Mouse (Mus musculus) liver, postnatal 0 days (tissue): ENCODE results near the gene Clcn3. TPM values are rescaled to one million over a fixed set of nuclear protein-coding genes. Genes with fewer than 3 reads are reported as not detected.

ENCODE experiments used
- ATAC-seq: fragments of 200-750 bp; cut with Nextera tagmentation; 2 replicates; pipeline ENCODE4 v1.8.0; 2017; ENCODE audit warnings: mild to moderate bottlenecking, moderate library complexity
- DNase-seq: peaks from one replicate; pipeline ENCODE4 v3.0.0-alpha.2; 2016
- H3K27ac ChIP-seq: fragments of 300-500 bp; sonication (generic); 2 replicates; pipeline ENCODE4 v1.5.1; 2014; ENCODE audit warnings: antibody characterized with exemption, moderate library complexity, mild to moderate bottlenecking, low read depth
- H3K27me3 ChIP-seq: fragments of 300-500 bp; sonication (generic); 2 replicates; pipeline ENCODE4 v1.6.1; 2014; ENCODE audit warnings: low read length, control low read depth, mixed read lengths; ENCODE audit not compliant: insufficient read depth
- H3K36me3 ChIP-seq: fragments of 300-500 bp; sonication (generic); replicated peaks from 2 replicates; pipeline ENCODE4 v1.6.1; 2014; ENCODE audit warnings: mild to moderate bottlenecking, control low read depth, low read length, moderate library complexity, mixed read lengths; ENCODE audit not compliant: insufficient read depth
- H3K4me1 ChIP-seq: fragments of 300-500 bp; sonication (generic); 2 replicates; pipeline ENCODE4 v1.6.1; 2014; ENCODE audit warnings: antibody characterized with exemption, mild to moderate bottlenecking, control low read depth; ENCODE audit not compliant: insufficient read depth
- H3K4me2 ChIP-seq: fragments of 300-500 bp; sonication (generic); 2 replicates; pipeline ENCODE4 v1.6.1; 2014; ENCODE audit warnings: low read depth, mild to moderate bottlenecking, low read length, moderate library complexity, mixed read lengths
- H3K4me3 ChIP-seq: fragments of 300-500 bp; sonication (generic); 2 replicates; pipeline ENCODE4 v1.5.1; 2014; ENCODE audit warnings: low read depth, low read length
- H3K9ac ChIP-seq: fragments of 300-500 bp; sonication (generic); replicated peaks from 2 replicates; pipeline ENCODE4 v1.6.1; 2014; ENCODE audit warnings: mild to moderate bottlenecking, moderate library complexity
- H3K9me3 ChIP-seq: fragments of 300-500 bp; sonication (generic); 2 replicates; pipeline ENCODE4 v1.6.1; 2016; ENCODE audit warnings: mild to moderate bottlenecking, control low read depth, low read length, mixed read lengths
- CTCF ChIP-seq: sonication (generic); IDR thresholded peaks from 2 replicates; pipeline ENCODE4 v1.5.1; 2016; ENCODE audit warnings: antibody characterized with exemption, low read depth
- EP300 ChIP-seq: IDR thresholded peaks from 2 replicates; pipeline ENCODE4 v1.6.1; 2016; ENCODE audit warnings: antibody characterized with exemption, low read depth, mild to moderate bottlenecking
- WGBS: fragments of 180-500 bp; shearing (Covaris S2); extraction: QIAGEN DNeasy Blood & Tissue Kit; methylation state at CpG from one replicate; pipeline ENCODE4 v1.1.7; 2014; ENCODE audit not compliant: insufficient replicate concordance; 5-methylcytosine and 5-hydroxymethylcytosine counted together
- polyA plus RNA-seq: library from polyadenylated mRNA; unstranded; fragments of >200 nt; fragmentation: Nextera tagmentation; extraction: Ambion mirVana; gene quantifications from 2 replicates; pipeline ENCODE4 v1.2.1, GENCODE M21; 2015

Clcn3 gene
- polyA plus RNA-seq, 1 experiment from 2014 or later = 23.3 TPM

GRCm38 (mm10) chr8:60889843-60890519 is 93.1 kb downstream of the Clcn3 start, which contains the start of gene Hpf1:
Gene Hpf1 (plus strand): TSS chr8:60890418.
- H3K27me3 ChIP-seq = no peaks in the 10 kb centered on the region
- 3% methylated on average over 42 of the region's 43 CpGs for WGBS
- H3K4me1 ChIP-seq = peaks cover 11% of the 10 kb centered on the region
- H3K9ac ChIP-seq = peak within 1 kb of the TSS; percentile 73
- no peaks in the 10 kb centered on the region for H3K9me3 ChIP-seq
- H3K27ac ChIP-seq = peak within 1 kb of the TSS; percentile 45; the same call in 1 of the 2 replicates
- peak; percentile 100 for ATAC-seq
- no peaks in the 10 kb centered on the region for H3K36me3 ChIP-seq
- peak within 1 kb of the TSS; percentile 67 for H3K4me2 ChIP-seq
- H3K4me3 ChIP-seq = peak within 1 kb of the TSS; percentile 72
- no peak for TF ChIP-seq EP300
- peak; percentile 98 for DNase-seq

GRCm38 (mm10) chr8:60889131-60889842 is 93.8 kb downstream of the Clcn3 start:
- H3K27ac ChIP-seq = no peak overlapping the region
- peak overlapping the region; percentile 72; the same call in 1 of the 2 replicates for H3K4me3 ChIP-seq
- H3K36me3 ChIP-seq = no peaks in the 10 kb centered on the region
- ATAC-seq (no peak), DNase-seq (no peak)
- no peaks in the 10 kb centered on the region for H3K9me3 ChIP-seq
- TF ChIP-seq EP300 = no peak
- TF ChIP-seq CTCF = no peak
- WGBS = 77% methylated on average over 11 of the region's 11 CpGs
- H3K9ac ChIP-seq = no peak overlapping the region
- no peaks in the 10 kb centered on the region for H3K27me3 ChIP-seq
- H3K4me2 ChIP-seq = peak overlapping the region; percentile 67
- H3K4me1 ChIP-seq = peaks cover 11% of the 10 kb centered on the region

GRCm38 (mm10) chr8:60886736-60887135 is 96.4 kb downstream of the Clcn3 start:
- H3K4me2 ChIP-seq = no peak overlapping the region
- H3K9me3 ChIP-seq = no peaks in the 10 kb centered on the region
- WGBS = 69% methylated on average over 6 of the region's 6 CpGs
- no peak overlapping the region for H3K9ac ChIP-seq
- TF ChIP-seq CTCF (no peak), EP300 (no peak)
- DNase-seq = no peak
- H3K27me3 ChIP-seq = no peaks in the 10 kb centered on the region
- peaks cover 10% of the 10 kb centered on the region for H3K4me1 ChIP-seq
- H3K36me3 ChIP-seq = no peaks in the 10 kb centered on the region
- no peak for ATAC-seq
- H3K27ac ChIP-seq = no peak overlapping the region
- no peak overlapping the region for H3K4me3 ChIP-seq

GRCm38 (mm10) chr8:60883419-60884137 is 99.5 kb downstream of the Clcn3 start:
- Histone ChIP-seq H3K4me1 (no peaks in the 10 kb centered on the region), H3K4me2 (no peak overlapping the region), H3K36me3 (no peaks in the 10 kb centered on the region), H3K27ac (no peak overlapping the region), H3K4me3 (no peak overlapping the region), H3K9me3 (no peaks in the 10 kb centered on the region), H3K27me3 (no peaks in the 10 kb centered on the region), H3K9ac (no peak overlapping the region)
- TF ChIP-seq CTCF = no peak
- no peak for TF ChIP-seq EP300
- DNase-seq (no peak), ATAC-seq (no peak)
- WGBS = 39% methylated on average over 4 of the region's 4 CpGs

- Histone ChIP-seq H3K9ac (no peak overlapping the region), H3K27me3 (no peaks in the 10 kb centered on the region), H3K4me1 (no peaks in the 10 kb centered on the region), H3K4me3 (no peak overlapping the region), H3K27ac (no peak overlapping the region), H3K9me3 (no peaks in the 10 kb centered on the region), H3K36me3 (no peaks in the 10 kb centered on the region), H3K4me2 (no peak overlapping the region)
- ATAC-seq = no peak
- TF ChIP-seq CTCF = no peak
- TF ChIP-seq EP300 = no peak
- no peak for DNase-seq
- WGBS = 75% methylated on average over 2 of the region's 2 CpGs
Measured at GRCm38 (mm10) chr8:60878617-60879016, 104.5 kb downstream of the Clcn3 start.
